Mouse (Mus musculus): Measurements from ENCODE around the gene Slc4a8.

DNA sequence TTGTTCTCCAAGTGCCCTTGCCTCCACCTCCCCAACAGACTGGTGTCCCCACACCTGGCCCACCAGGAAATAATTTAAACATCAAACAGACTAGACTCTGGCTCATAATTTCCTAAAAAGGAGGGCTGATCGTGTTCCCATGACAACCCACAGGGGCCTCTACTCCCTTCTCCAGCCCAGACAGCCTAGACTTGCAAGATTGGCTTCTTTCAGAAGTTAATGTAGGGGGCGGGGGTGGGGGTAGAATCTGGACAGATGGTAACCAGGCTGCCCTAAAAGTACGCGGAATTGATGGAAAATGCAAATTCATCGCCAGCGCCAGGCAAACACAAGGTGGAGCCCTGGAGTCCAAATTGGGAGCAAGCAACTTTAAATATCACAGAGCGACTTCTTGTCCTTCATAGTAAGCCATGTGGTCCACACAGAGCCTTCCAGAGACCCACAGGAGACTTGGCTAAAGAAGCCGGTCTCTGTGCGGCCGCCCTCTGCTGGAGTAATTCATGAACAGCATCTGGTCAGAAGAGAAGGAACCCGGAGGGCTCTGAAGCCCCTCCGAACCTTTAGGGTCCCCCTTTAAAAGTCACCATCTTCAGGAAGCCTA is 77.2 kb downstream of the Slc4a8 start:
- no peak for TF ChIP-seq POLR2A (IDR thresholded peaks at IDR 0.05; ENCODE audit: low read depth, low read length)
- peak; percentile 17; the same call in 1 of the 2 replicates for TF ChIP-seq CTCF (IDR thresholded peaks at IDR 0.05; ENCODE audit: extremely low read depth, insufficient read depth, insufficient read length, insufficient replicate concordance)
